ENCODE assay signal across 8 mouse cellular contexts in genomic region chr15:80529955-80530869, GRCm38 (mm10). TPM values are rescaled to one million over a fixed set of nuclear protein-coding genes. Genes with fewer than 3 reads are reported as not detected.
DNase-seq lines count a peak whose midpoint lies in the region; ATAC-seq and TF ChIP-seq lines count a peak whose summit lies in the region.

No protein-coding gene starts in this region.

- no peaks in the 10 kb centered on the region for H3K9me3 ChIP-seq in heart, embryonic 13.5 days
- H3K9me3 ChIP-seq in heart, embryonic 11.5 days (replicated peaks; ENCODE audit: control insufficient read depth, low read length), result no peaks in the 10 kb centered on the region
- H3K9me3 ChIP-seq in hindbrain, embryonic 10.5 days, result no peaks in the 10 kb centered on the region
- no peaks in the 10 kb centered on the region for H3K9me3 ChIP-seq in liver, embryonic 14.5 days (ENCODE audit: control insufficient read depth, low read length)

- TF ChIP-seq POLR2A in heart, adult 2 months (IDR thresholded peaks at IDR 0.05; ENCODE audit: insufficient read depth, low read depth, low read length), result no peak

- H3K79me2 ChIP-seq in heart, adult 2 months (replicated peaks; ENCODE audit: control insufficient read depth, insufficient read depth, low read length), result no peaks in the 10 kb centered on the region

- TF ChIP-seq EP300 in liver, embryonic 14.5 days (IDR thresholded peaks at IDR 0.05; ENCODE audit: low read depth), result no peak
- no peak for TF ChIP-seq EP300 in heart, adult 2 months (IDR thresholded peaks at IDR 0.05; ENCODE audit: insufficient read depth, low read depth, low read length)

- H3K4me3 ChIP-seq in heart, embryonic 13.5 days, result no peak overlapping the region
- H3K4me3 ChIP-seq in heart, embryonic 11.5 days (ENCODE audit: low read depth, low read length), result no peak overlapping the region
- no peak overlapping the region for H3K4me3 ChIP-seq in hindbrain, embryonic 10.5 days
- no peak overlapping the region for H3K4me3 ChIP-seq in liver, embryonic 14.5 days (ENCODE audit: insufficient read depth in 1 of 2, low read depth in 2 of 2, low read length in 2 of 2)
- H3K4me3 ChIP-seq in heart, adult 2 months, result no peak overlapping the region

- intact Hi-C loops in heart, adult 2 months (cut with DNase I), result no loop called here

- no peaks in the 10 kb centered on the region for H3K36me3 ChIP-seq in heart, embryonic 13.5 days
- no peaks in the 10 kb centered on the region for H3K36me3 ChIP-seq in heart, embryonic 11.5 days (ENCODE audit: control insufficient read depth, insufficient read depth, low read length)
- H3K36me3 ChIP-seq in hindbrain, embryonic 10.5 days, result no peaks in the 10 kb centered on the region
- no peaks in the 10 kb centered on the region for H3K36me3 ChIP-seq in liver, embryonic 14.5 days (replicated peaks; ENCODE audit: control insufficient read depth, insufficient read depth, low read depth)
- H3K36me3 ChIP-seq in heart, adult 2 months (ENCODE audit: control insufficient read depth, insufficient read depth, low read length), result no peaks in the 10 kb centered on the region

- H3K4me2 ChIP-seq in heart, embryonic 13.5 days, result peak overlapping the region; percentile 22
- H3K4me2 ChIP-seq in heart, embryonic 11.5 days, result no peak overlapping the region
- H3K4me2 ChIP-seq in liver, embryonic 14.5 days (ENCODE audit: low read depth), result peak overlapping the region; percentile 72; the same call in 1 of the 2 replicates

- H3K27me3 ChIP-seq in heart, embryonic 13.5 days (replicated peaks), result peaks cover 23% of the 10 kb centered on the region; the same call in 1 of the 2 replicates
- no peaks in the 10 kb centered on the region for H3K27me3 ChIP-seq in heart, embryonic 11.5 days (ENCODE audit: control insufficient read depth, insufficient read depth, low read length)
- peaks cover 10% of the 10 kb centered on the region; the same call in 1 of the 2 replicates for H3K27me3 ChIP-seq in hindbrain, embryonic 10.5 days (ENCODE audit: insufficient read depth, poor library complexity, severe bottlenecking)
- no peaks in the 10 kb centered on the region for H3K27me3 ChIP-seq in liver, embryonic 14.5 days (ENCODE audit: control insufficient read depth, insufficient read depth, low read length)
- H3K27me3 ChIP-seq in heart, adult 2 months (ENCODE audit: control insufficient read depth, insufficient read depth, low read length), result no peaks in the 10 kb centered on the region

- DNase-seq in hindbrain, embryonic 10.5 days (ENCODE audit: low spot score), result peak; percentile 25
- DNase-seq in liver, embryonic 14.5 days (ENCODE audit: low read depth in 3 of 3, low spot score in 3 of 3), result no peak
- peak; percentile 71 for DNase-seq in right cerebral cortex, postnatal 14 days
- no peak for DNase-seq in kidney, adult 9 months
- DNase-seq in heart, adult 2 months, result no peak
- DNase-seq in adrenal gland, postnatal 10 days, result no peak

- 56% methylated on average over 20 of the region's 20 CpGs for WGBS in heart, embryonic 13.5 days
- 52% methylated on average over 20 of the region's 20 CpGs for WGBS in heart, embryonic 11.5 days (ENCODE audit: insufficient replicate concordance)
- WGBS in hindbrain, embryonic 10.5 days, result 39% methylated on average over 20 of the region's 20 CpGs
- whole genome bisulfite sequencing in liver, embryonic 14.5 days (ENCODE audit: insufficient replicate concordance), result 59% methylated on average over 20 of the region's 20 CpGs
- WGBS in heart, adult 2 months, result 60% methylated on average over 20 of the region's 20 CpGs

- no peak overlapping the region for H3K27ac ChIP-seq in heart, embryonic 13.5 days (replicated peaks)
- H3K27ac ChIP-seq in heart, embryonic 11.5 days (ENCODE audit: low read depth, low read length), result no peak overlapping the region
- H3K27ac ChIP-seq in hindbrain, embryonic 10.5 days, result peak overlapping the region; percentile 56; the same call in 1 of the 2 replicates
- H3K27ac ChIP-seq in liver, embryonic 14.5 days, result peak overlapping the region; percentile 93
- H3K27ac ChIP-seq in heart, adult 2 months, result no peak overlapping the region

- no peak overlapping the region for H3K9ac ChIP-seq in heart, embryonic 13.5 days
- H3K9ac ChIP-seq in heart, embryonic 11.5 days (ENCODE audit: low read depth, low read length), result no peak overlapping the region
- peak overlapping the region; percentile 34 for H3K9ac ChIP-seq in liver, embryonic 14.5 days (replicated peaks)
- H3K9ac ChIP-seq in heart, adult 2 months (ENCODE audit: low read depth, low read length), result no peak overlapping the region

- H3K4me1 ChIP-seq in heart, embryonic 13.5 days, result peaks cover 15% of the 10 kb centered on the region; the same call in 1 of the 2 replicates
- peaks cover 16% of the 10 kb centered on the region for H3K4me1 ChIP-seq in heart, embryonic 11.5 days (ENCODE audit: control insufficient read depth, insufficient read depth, low read length)
- peaks cover 8% of the 10 kb centered on the region for H3K4me1 ChIP-seq in hindbrain, embryonic 10.5 days (replicated peaks)
- peaks cover 34 to 36% of the 10 kb centered on the region in 2 experiments for H3K4me1 ChIP-seq in liver, embryonic 14.5 days (replicated peaks; ENCODE audit: control insufficient read depth in 2 of 2, insufficient read depth in 2 of 2, low read length in 1 of 2)
- no peaks in the 10 kb centered on the region for H3K4me1 ChIP-seq in heart, adult 2 months (ENCODE audit: control insufficient read depth, insufficient read depth, low read length)

- ATAC-seq in heart, embryonic 13.5 days (ENCODE audit: extremely low read depth, insufficient number of reproducible peaks, low FRiP score, low TSS enrichment), result no peak
- no peak for ATAC-seq in heart, embryonic 11.5 days (replicated peaks; ENCODE audit: insufficient number of reproducible peaks, low FRiP score, low TSS enrichment)
- ATAC-seq in liver, embryonic 14.5 days (ENCODE audit: insufficient read depth), result no peak

- no peak for TF ChIP-seq CTCF in liver, embryonic 14.5 days (IDR thresholded peaks at IDR 0.05; ENCODE audit: low read depth)
- no peak for TF ChIP-seq CTCF in heart, adult 2 months (IDR thresholded peaks at IDR 0.05)

RNA-seq across cellular contexts. Expression of gene Enthd1, which starts 34.7 kb away (rescaled TPM):
- not detected in 2 replicates for polyA plus RNA-seq in heart, embryonic 13.5 days (2015; fragmentation: Nextera tagmentation; extraction: Ambion mirVana)
- not detected in 2 replicates for polyA plus RNA-seq in heart, embryonic 11.5 days (2014; fragmentation: Nextera tagmentation; extraction: Ambion mirVana)
- not detected in 2 replicates for polyA plus RNA-seq in hindbrain, embryonic 10.5 days (2016; fragmentation: Nextera tagmentation; extraction: Ambion mirVana)
- not detected in 2 replicates for polyA plus RNA-seq in liver, embryonic 14.5 days (2012; rRNA removed)
- not detected in 2 replicates for polyA plus RNA-seq in liver, embryonic 14.5 days (2014; fragmentation: Nextera tagmentation; extraction: Ambion mirVana)
- not detected for total RNA-seq in heart, adult 2 months (2021)
- polyA plus RNA-seq in heart, adult 2 months (2012; rRNA removed), result not detected in 2 replicates
- not detected for total RNA-seq in adrenal gland, postnatal 10 days (2021)

RNA-seq across cellular contexts. Expression of gene Grap2, which starts 42.2 kb away (rescaled TPM):
- polyA plus RNA-seq in heart, embryonic 13.5 days (2015; fragmentation: Nextera tagmentation; extraction: Ambion mirVana), result 4.9 and 8.8 TPM in 2 replicates
- polyA plus RNA-seq in heart, embryonic 11.5 days (2014; fragmentation: Nextera tagmentation; extraction: Ambion mirVana), result 12.8 and 16.0 TPM in 2 replicates
- 1.3 and 2.0 TPM in 2 replicates for polyA plus RNA-seq in hindbrain, embryonic 10.5 days (2016; fragmentation: Nextera tagmentation; extraction: Ambion mirVana)
- 8.7 and 9.2 TPM in 2 replicates for polyA plus RNA-seq in liver, embryonic 14.5 days (2012; rRNA removed)
- polyA plus RNA-seq in liver, embryonic 14.5 days (2014; fragmentation: Nextera tagmentation; extraction: Ambion mirVana), result 21.7 and 21.8 TPM in 2 replicates
- 1 to 10 TPM in 1 of 2 experiments, under 1 TPM in 1; 0.47 to 1.6 TPM for total RNA-seq in heart, adult 2 months (2021)
- polyA plus RNA-seq in heart, adult 2 months (2012; rRNA removed), result 0.64 and 1.3 TPM in 2 replicates
- 1 to 10 TPM; 2.9 to 5.1 TPM for total RNA-seq in adrenal gland, postnatal 10 days (2021)

Comparison
In these comparisons a context has a peak if more than half of its experiments do, and no peak if none do; other contexts are left out.
1. H3K27ac ChIP-seq: peak in hindbrain, embryonic 10.5 days (single experiment) and liver, embryonic 14.5 days (single experiment); none in heart, embryonic 13.5 days (single experiment), heart, embryonic 11.5 days (single experiment) and heart, adult 2 months (single experiment).
2. DNase-seq: peak in hindbrain, embryonic 10.5 days (single experiment) and right cerebral cortex, postnatal 14 days (single experiment); none in liver, embryonic 14.5 days (0 of 3), kidney, adult 9 months (single experiment), heart, adult 2 months (0 of 2) and adrenal gland, postnatal 10 days (single experiment).